ENCODE assay signal across 8 mouse cellular contexts in the genomic region with DNA sequence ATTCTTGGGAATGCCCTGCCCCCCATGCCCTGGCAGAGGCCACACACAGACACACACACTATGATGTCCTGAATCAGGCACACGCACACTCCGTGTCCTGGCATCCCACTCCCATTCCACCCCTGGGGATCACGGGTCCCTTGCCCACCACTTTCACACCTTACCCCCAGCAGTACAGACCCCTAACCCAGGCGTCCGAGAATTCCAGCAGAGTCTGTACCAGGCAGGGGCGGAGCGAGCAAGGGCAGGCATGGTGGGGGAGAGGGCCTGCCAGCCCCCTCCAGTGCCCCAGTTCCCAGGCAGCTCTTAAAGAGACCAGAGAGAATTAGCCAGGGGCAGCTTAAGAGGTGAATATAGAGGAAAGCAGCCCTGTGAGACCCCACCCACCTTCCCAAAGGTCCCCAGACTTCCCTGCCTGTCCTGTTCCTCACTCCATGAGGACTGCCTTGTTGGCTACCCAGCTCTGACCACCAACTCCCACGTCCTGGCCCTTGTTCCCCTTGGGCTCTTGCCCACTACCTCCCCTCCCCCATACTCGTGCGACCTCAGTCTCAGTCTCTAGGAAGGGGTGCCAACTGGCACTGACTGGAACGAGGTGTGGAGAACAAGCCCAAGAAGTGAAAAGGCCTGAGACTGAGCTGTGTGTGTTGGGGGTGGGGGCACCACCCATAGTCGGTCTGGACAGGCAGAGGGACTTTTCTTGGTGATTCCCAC. TPM values are rescaled to one million over a fixed set of nuclear protein-coding genes. Genes with fewer than 3 reads are reported as not detected.
DNase-seq lines count a peak whose midpoint lies in the region; ATAC-seq and TF ChIP-seq lines count a peak whose summit lies in the region.

A gene (minus strand): TSS at position 200 of the 714 bp plus-strand sequence.

- no peak for ATAC-seq in inflammation-experienced regulatory T-cells, adult 6 months
- peak; percentile 46; the same call in 1 of the 2 replicates for ATAC-seq in lung, postnatal 0 days

- no peak within 1 kb of the TSS for H3K9ac ChIP-seq in lung, postnatal 0 days (replicated peaks; ENCODE audit: low read depth)

- no peaks in the 10 kb centered on the region for H3K9me3 ChIP-seq in lung, postnatal 0 days (ENCODE audit: low read length)

- H3K4me2 ChIP-seq in lung, postnatal 0 days (replicated peaks; ENCODE audit: low read depth, low read length): no peak within 1 kb of the TSS

- no peaks in the 10 kb centered on the region for H3K36me3 ChIP-seq in lung, postnatal 0 days (ENCODE audit: insufficient read depth, low read length)

- TF ChIP-seq EP300 in lung, postnatal 0 days (IDR thresholded peaks at IDR 0.05): no peak

- peak within 1 kb of the TSS; percentile 38 for H3K4me3 ChIP-seq in layer of hippocampus, adult 2 months
- no peak within 1 kb of the TSS for H3K4me3 ChIP-seq in lung, postnatal 0 days (ENCODE audit: low read depth, low read length)

- WGBS in lung, postnatal 0 days: 25% methylated on average over 12 of the region's 12 CpGs

- H3K4me1 ChIP-seq in lung, postnatal 0 days (ENCODE audit: insufficient read depth, low read depth, low read length): no peaks in the 10 kb centered on the region

- H3K27me3 ChIP-seq in lung, postnatal 0 days (replicated peaks; ENCODE audit: insufficient read depth, low read length): no peaks in the 10 kb centered on the region

- H3K27ac ChIP-seq in layer of hippocampus, adult 2 months: peak within 1 kb of the TSS; percentile 84
- H3K27ac ChIP-seq in lung, postnatal 0 days (ENCODE audit: low read length): no peak within 1 kb of the TSS

- no peak for TF ChIP-seq POLR2A in brain, embryonic 14.5 days (IDR thresholded peaks at IDR 0.05; ENCODE audit: borderline replicate concordance, extremely low read depth, insufficient read depth, insufficient read length, poor library complexity, severe bottlenecking)

- no peak for TF ChIP-seq CTCF in layer of hippocampus, adult 2 months (conservative IDR thresholded peaks at IDR 0.05)
- TF ChIP-seq CTCF in brain, embryonic 14.5 days (IDR thresholded peaks at IDR 0.05; ENCODE audit: borderline replicate concordance, extremely low read depth, insufficient read depth, insufficient read length): no peak
- no peak for TF ChIP-seq CTCF in lung, postnatal 0 days (IDR thresholded peaks at IDR 0.05)

- DNase-seq in layer of hippocampus, adult 2 months (ENCODE audit: low spot score in 2 of 2): no peak
- no peak for DNase-seq in layer of hippocampus, adult 11-12 months (ENCODE audit: low spot score)
- peak; percentile 48 for DNase-seq in brain, embryonic 14.5 days (ENCODE audit: low read depth)
- DNase-seq in lung, postnatal 0 days (ENCODE audit: low spot score): no peak
- DNase-seq in frontal cortex, postnatal 14 days (ENCODE audit: low spot score in 2 of 2): no peak
- DNase-seq in cerebellum, adult 9-11 months: no peak
- DNase-seq in cerebellum, postnatal 25 days: no peak

RNA-seq across cellular contexts. Expression of the gene that starts here (rescaled TPM):
- total RNA-seq in layer of hippocampus, adult 2 months (2021): 10 to 100 TPM; 37.0 to 42.9 TPM
- 57.1 and 57.6 TPM in 2 replicates for polyA plus RNA-seq in brain, embryonic 14.5 days (2012; rRNA removed)
- polyA plus RNA-seq in inflammation-experienced regulatory T-cells, adult 6 months (2017; shearing (Covaris generic)): 10 to 100 TPM; 24.5 to 49.0 (median 28.3) TPM
- polyA plus RNA-seq in lung, postnatal 0 days (2015; fragmentation: Nextera tagmentation; extraction: Ambion mirVana): 9.0 and 9.2 TPM in 2 replicates
